Mouse (Mus musculus): Measurements from ENCODE around the gene Ppp1r9b. TPM values are rescaled to one million over a fixed set of nuclear protein-coding genes. Genes with fewer than 3 reads are reported as not detected.
"Not testable (repeated sequence)": the region's sequence is repeated elsewhere in the genome, so short reads cannot be mapped to it uniquely, and the experiment has no call there.

The Ppp1r9b gene
- polyA plus RNA-seq, 1 experiment from 2014 or later = 20.8 TPM

GRCm38 (mm10) chr11:94955103-94955502 lies 35.7 kb upstream of the Ppp1r9b start:
- H3K4me2 ChIP-seq (ENCODE audit: low read length) = peak overlapping the region; percentile 26; the same call in 1 of the 2 replicates
- H3K36me3 ChIP-seq (ENCODE audit: control insufficient read depth, insufficient read depth, low read length) = no peaks in the 10 kb centered on the region

DNA sequence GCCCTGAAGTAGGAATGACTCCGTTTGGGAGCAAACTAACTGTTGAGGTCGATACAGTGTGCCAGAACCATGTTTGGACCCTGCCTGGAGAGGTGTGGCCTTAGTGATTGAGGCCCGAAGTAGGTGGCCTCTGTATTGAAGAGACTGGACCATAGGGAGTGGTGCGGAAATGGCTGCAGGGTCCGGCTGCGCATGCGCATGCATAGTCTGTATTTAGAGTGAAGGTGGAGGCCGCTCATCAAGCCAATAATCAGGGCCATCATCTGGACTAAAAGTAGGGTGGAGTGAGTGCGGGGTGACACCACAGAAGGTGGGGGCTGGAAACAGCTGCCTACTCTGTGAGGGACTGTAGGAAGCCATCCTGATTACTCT lies 33.2 kb upstream of the Ppp1r9b start:
- H3K27me3 ChIP-seq (replicated peaks; ENCODE audit: control insufficient read depth, insufficient read depth, low read length) = no peaks in the 10 kb centered on the region
- DNase-seq (ENCODE audit: low spot score) (no peak), ATAC-seq (no peak; the same call in 1 of the 2 replicates)
- H3K4me3 ChIP-seq (ENCODE audit: low read depth, low read length) = no peak overlapping the region
- WGBS = 88% methylated on average over 9 of the region's 9 CpGs
- no peak overlapping the region for H3K4me2 ChIP-seq (ENCODE audit: low read length)
- H3K36me3 ChIP-seq (ENCODE audit: control insufficient read depth, insufficient read depth, low read length) = no peaks in the 10 kb centered on the region
- H3K9ac ChIP-seq (ENCODE audit: low read length) = no peak overlapping the region
- H3K27ac ChIP-seq (ENCODE audit: low read depth, low read length) = peak overlapping the region; percentile 44
- H3K4me1 ChIP-seq (ENCODE audit: control insufficient read depth, insufficient read depth, low read length) = no peaks in the 10 kb centered on the region; the same call in 1 of the 2 replicates
- no peaks in the 10 kb centered on the region for H3K9me3 ChIP-seq (replicated peaks; ENCODE audit: control insufficient read depth, low read length)

More at GRCm38 (mm10) chr11:94955103-94955502, 35.7 kb upstream of the Ppp1r9b start:
- Histone ChIP-seq H3K27ac (ENCODE audit: low read depth, low read length) (no peak overlapping the region), H3K9ac (ENCODE audit: low read length) (no peak overlapping the region), H3K9me3 (replicated peaks; ENCODE audit: control insufficient read depth, low read length) (no peaks in the 10 kb centered on the region), H3K27me3 (replicated peaks; ENCODE audit: control insufficient read depth, insufficient read depth, low read length) (no peaks in the 10 kb centered on the region), H3K4me1 (ENCODE audit: control insufficient read depth, insufficient read depth, low read length) (peaks cover 7% of the 10 kb centered on the region), H3K4me3 (ENCODE audit: low read depth, low read length) (no peak overlapping the region)
- 34% methylated on average over 9 of the region's 9 CpGs for WGBS
- DNase-seq (ENCODE audit: low spot score) (peak; percentile 62), ATAC-seq (peak; percentile 62)

- Histone ChIP-seq H3K27ac (ENCODE audit: low read depth, low read length) (peak overlapping the region; percentile 44; the same call in 1 of the 2 replicates), H3K36me3 (ENCODE audit: control insufficient read depth, insufficient read depth, low read length) (no peaks in the 10 kb centered on the region), H3K27me3 (replicated peaks; ENCODE audit: control insufficient read depth, insufficient read depth, low read length) (no peaks in the 10 kb centered on the region), H3K4me1 (ENCODE audit: control insufficient read depth, insufficient read depth, low read length) (no peaks in the 10 kb centered on the region; the same call in 1 of the 2 replicates), H3K4me2 (ENCODE audit: low read length) (no peak overlapping the region), H3K4me3 (ENCODE audit: low read depth, low read length) (no peak overlapping the region), H3K9ac (ENCODE audit: low read length) (no peak overlapping the region), H3K9me3 (replicated peaks; ENCODE audit: control insufficient read depth, low read length) (no peaks in the 10 kb centered on the region)
- peak; percentile 65 for DNase-seq (ENCODE audit: low spot score)
- ATAC-seq = peak; percentile 74
- 25% methylated on average over 8 of the region's 8 CpGs for WGBS
Measured at GRCm38 (mm10) chr11:94958065-94958858, 32.6 kb upstream of the Ppp1r9b start.

- Histone ChIP-seq H3K9ac (ENCODE audit: low read length) (no peak overlapping the region), H3K27me3 (replicated peaks; ENCODE audit: control insufficient read depth, insufficient read depth, low read length) (no peaks in the 10 kb centered on the region), H3K4me1 (ENCODE audit: control insufficient read depth, insufficient read depth, low read length) (no peaks in the 10 kb centered on the region), H3K4me3 (ENCODE audit: low read depth, low read length) (no peak overlapping the region), H3K36me3 (ENCODE audit: control insufficient read depth, insufficient read depth, low read length) (no peaks in the 10 kb centered on the region), H3K27ac (ENCODE audit: low read depth, low read length) (no peak overlapping the region), H3K9me3 (replicated peaks; ENCODE audit: control insufficient read depth, low read length) (no peaks in the 10 kb centered on the region), H3K4me2 (ENCODE audit: low read length) (no peak overlapping the region)
- 83% methylated on average over 5 of the region's 5 CpGs for WGBS
- ATAC-seq (no peak), DNase-seq (ENCODE audit: low spot score) (no peak)
Measured at GRCm38 (mm10) chr11:94962534-94963101, 28.2 kb upstream of the Ppp1r9b start.

DNA sequence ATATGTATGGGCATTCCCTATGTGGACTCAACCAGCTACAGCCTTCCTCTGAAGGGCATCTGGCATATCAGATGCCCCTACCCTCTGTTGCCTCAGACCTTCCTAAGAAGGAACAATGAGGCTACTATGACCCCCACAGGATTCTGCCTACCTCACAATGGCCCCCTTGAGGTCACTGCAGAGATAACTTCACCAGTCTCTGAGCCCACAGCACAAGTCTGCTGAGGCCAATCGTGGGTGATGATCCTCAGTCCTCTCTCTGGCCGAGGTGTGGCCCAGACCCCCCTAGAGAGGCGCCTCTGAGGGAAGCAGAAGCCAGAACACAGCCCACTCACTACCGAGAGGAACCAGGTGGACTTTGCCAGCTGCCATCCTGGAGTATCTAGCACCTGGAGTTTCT lies 23.4 kb upstream of the Ppp1r9b start, which contains the start of gene Hils1:
TSS of gene Hils1 (plus strand) at position 175 of the 400 bp plus-strand sequence.
- 58% methylated on average over 4 of the region's 4 CpGs for WGBS

GRCm38 (mm10) chr11:94968187-94968586 lies 22.6 kb upstream of the Ppp1r9b start:
- DNase-seq (ENCODE audit: low spot score) (no peak), ATAC-seq (no peak)
- Histone ChIP-seq H3K36me3 (ENCODE audit: control insufficient read depth, insufficient read depth, low read length) (no peaks in the 10 kb centered on the region), H3K4me2 (ENCODE audit: low read length) (no peak overlapping the region), H3K9me3 (replicated peaks; ENCODE audit: control insufficient read depth, low read length) (no peaks in the 10 kb centered on the region), H3K27me3 (replicated peaks; ENCODE audit: control insufficient read depth, insufficient read depth, low read length) (no peaks in the 10 kb centered on the region), H3K4me1 (ENCODE audit: control insufficient read depth, insufficient read depth, low read length) (no peaks in the 10 kb centered on the region), H3K9ac (ENCODE audit: low read length) (no peak overlapping the region), H3K4me3 (ENCODE audit: low read depth, low read length) (no peak overlapping the region), H3K27ac (ENCODE audit: low read depth, low read length) (no peak overlapping the region)
- WGBS = 74% methylated on average over 7 of the region's 7 CpGs

More for the DNA sequence above, 23.4 kb upstream of the Ppp1r9b start, which contains the start of gene Hils1:
- ATAC-seq (no peak), DNase-seq (ENCODE audit: low spot score) (no peak)
- Histone ChIP-seq H3K36me3 (ENCODE audit: control insufficient read depth, insufficient read depth, low read length) (no peaks in the 10 kb centered on the region), H3K4me2 (ENCODE audit: low read length) (no peak within 1 kb of the TSS), H3K4me1 (ENCODE audit: control insufficient read depth, insufficient read depth, low read length) (no peaks in the 10 kb centered on the region), H3K4me3 (ENCODE audit: low read depth, low read length) (no peak within 1 kb of the TSS), H3K27me3 (replicated peaks; ENCODE audit: control insufficient read depth, insufficient read depth, low read length) (no peaks in the 10 kb centered on the region), H3K27ac (ENCODE audit: low read depth, low read length) (no peak within 1 kb of the TSS), H3K9ac (ENCODE audit: low read length) (no peak within 1 kb of the TSS), H3K9me3 (replicated peaks; ENCODE audit: control insufficient read depth, low read length) (no peaks in the 10 kb centered on the region)

- WGBS = 91% methylated on average over 4 of the region's 4 CpGs
- not testable (repeated sequence) for H3K4me2 ChIP-seq (ENCODE audit: low read length); H3K27ac ChIP-seq (ENCODE audit: low read depth, low read length); H3K4me1 ChIP-seq (ENCODE audit: control insufficient read depth, insufficient read depth, low read length); DNase-seq (ENCODE audit: low spot score); H3K36me3 ChIP-seq (ENCODE audit: control insufficient read depth, insufficient read depth, low read length); H3K9me3 ChIP-seq (replicated peaks; ENCODE audit: control insufficient read depth, low read length); H3K4me3 ChIP-seq (ENCODE audit: low read depth, low read length); ATAC-seq; H3K27me3 ChIP-seq (replicated peaks; ENCODE audit: control insufficient read depth, insufficient read depth, low read length); H3K9ac ChIP-seq (ENCODE audit: low read length)
Measured at GRCm38 (mm10) chr11:94969709-94970108, 21.1 kb upstream of the Ppp1r9b start.

- H3K27me3 ChIP-seq (replicated peaks; ENCODE audit: control insufficient read depth, insufficient read depth, low read length) = no peaks in the 10 kb centered on the region
- H3K4me1 ChIP-seq (ENCODE audit: control insufficient read depth, insufficient read depth, low read length) = no peaks in the 10 kb centered on the region
- no peak overlapping the region for H3K4me3 ChIP-seq (ENCODE audit: low read depth, low read length)
- no peak overlapping the region for H3K4me2 ChIP-seq (ENCODE audit: low read length)
- no peaks in the 10 kb centered on the region for H3K36me3 ChIP-seq (ENCODE audit: control insufficient read depth, insufficient read depth, low read length)
- no peaks in the 10 kb centered on the region for H3K9me3 ChIP-seq (replicated peaks; ENCODE audit: control insufficient read depth, low read length)
- ATAC-seq (no peak), DNase-seq (ENCODE audit: low spot score) (peak; percentile 82)
- no peak overlapping the region for H3K9ac ChIP-seq (ENCODE audit: low read length)
- 59% methylated on average over 15 of the region's 15 CpGs for WGBS
- H3K27ac ChIP-seq (ENCODE audit: low read depth, low read length) = no peak overlapping the region
Measured at GRCm38 (mm10) chr11:94970210-94970943, 20.5 kb upstream of the Ppp1r9b start.

Data from forebrain, embryonic 14.5 days (tissue).